Mouse (Mus musculus): Measurements from ENCODE around the gene Ccnk.
A peak's percentile ranks its signal among the peaks of the same experiment; 100 is the strongest.

Ccnk gene

DNA sequence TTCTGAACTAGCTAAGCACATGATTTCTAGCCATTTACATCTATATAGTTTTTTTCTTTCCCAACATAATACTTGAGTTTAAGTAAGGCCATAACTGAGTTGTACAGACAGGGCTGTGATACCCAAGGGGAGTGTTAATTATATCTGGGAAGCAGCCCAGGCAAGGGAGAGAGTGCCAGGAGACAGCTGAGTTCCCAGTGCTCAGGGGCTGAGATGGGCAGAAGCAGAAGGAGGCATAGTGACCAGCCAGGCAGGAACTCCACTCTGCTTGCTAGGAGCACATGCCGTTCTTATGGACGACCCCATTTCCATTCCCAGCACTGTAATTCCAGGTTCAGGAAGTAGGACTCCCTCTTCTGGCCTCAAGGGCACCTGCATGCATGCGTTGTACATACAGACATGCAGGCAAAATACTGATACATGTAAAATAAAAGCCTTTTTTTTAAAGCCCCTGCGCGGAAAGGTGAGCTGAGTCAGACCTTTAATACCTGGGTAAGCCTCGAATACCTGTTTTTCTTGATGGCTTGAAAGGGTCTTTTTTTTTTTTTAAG lies 8.2 kb downstream of the Ccnk start:
- no peak for DNase-seq

GRCm38 (mm10) chr12:108193878-108194277 lies 14.5 kb downstream of the Ccnk start:
- no peak for DNase-seq

- DNase-seq = no peak
These were observed 16.4 kb downstream of the Ccnk start for GRCm38 (mm10) chr12:108195761-108196160.

- no peak for DNase-seq
These were observed 19.1 kb downstream of the Ccnk start for GRCm38 (mm10) chr12:108198447-108198846.

DNA sequence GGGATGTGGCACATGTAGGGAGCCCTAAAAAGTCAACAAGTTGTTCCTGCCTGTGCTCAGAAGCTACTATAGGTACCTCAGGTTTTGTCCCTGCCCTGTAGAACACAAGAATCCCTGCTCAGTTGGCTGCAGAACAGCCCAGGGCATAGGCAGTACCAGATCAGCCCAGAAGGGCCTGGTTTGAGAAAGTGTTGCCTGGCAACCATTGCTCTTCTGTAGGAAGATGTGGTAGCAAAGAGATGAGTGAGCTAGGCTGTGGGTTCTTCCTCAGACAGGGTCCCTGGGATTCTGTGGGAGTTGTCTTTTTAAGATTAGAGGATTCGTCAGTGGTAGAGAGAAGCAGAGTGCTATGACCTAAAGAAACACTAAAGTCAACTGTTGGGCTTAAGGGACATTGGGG lies 20.7 kb downstream of the Ccnk start:
- DNase-seq = no peak

GRCm38 (mm10) chr12:108203895-108204294 lies 24.5 kb downstream of the Ccnk start:
- no peak for DNase-seq

GRCm38 (mm10) chr12:108204978-108205377 lies 25.6 kb downstream of the Ccnk start:
- DNase-seq = no peak

DNA sequence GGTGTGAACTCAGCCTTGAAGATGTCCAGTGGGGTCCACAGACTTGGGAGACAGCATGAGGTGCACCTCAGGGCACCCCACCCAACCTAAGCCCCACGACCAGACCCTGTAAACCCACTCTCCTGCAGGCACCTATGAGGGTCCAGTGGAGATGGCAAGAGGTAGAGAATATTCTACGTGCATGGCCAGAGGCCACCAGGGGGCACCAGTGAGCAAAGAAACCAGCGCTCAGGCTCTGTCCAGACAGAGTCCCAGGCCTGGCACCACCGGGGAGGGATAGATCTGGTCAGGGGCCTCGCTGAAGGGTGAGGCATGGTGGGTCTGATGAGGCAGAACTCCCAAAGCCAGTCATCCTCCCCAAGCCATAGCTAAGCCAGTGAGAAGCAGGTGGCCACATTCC lies 27.3 kb downstream of the Ccnk start:
- DNase-seq = peak; percentile 36 to 75

DNA sequence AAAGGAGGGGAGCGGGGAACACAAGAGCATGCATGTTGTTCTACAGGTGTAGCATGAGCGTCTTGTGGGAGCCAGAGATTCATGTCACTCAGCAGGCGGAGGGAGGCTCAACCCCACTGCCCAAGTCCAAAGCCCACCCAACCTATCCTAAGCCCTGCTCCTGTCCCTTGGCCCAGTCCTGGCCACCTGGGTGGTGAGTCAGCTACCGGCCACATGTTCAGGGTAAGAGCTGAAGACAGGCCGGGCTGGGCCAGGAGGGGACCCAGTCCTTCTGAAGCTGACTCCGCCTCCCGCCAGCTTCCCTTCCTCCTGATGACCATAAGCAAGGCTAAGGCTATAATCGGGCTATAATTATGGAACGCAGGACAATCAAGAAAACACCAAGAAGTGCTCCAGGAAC lies 28.8 kb downstream of the Ccnk start:
- no peak for DNase-seq

DNA sequence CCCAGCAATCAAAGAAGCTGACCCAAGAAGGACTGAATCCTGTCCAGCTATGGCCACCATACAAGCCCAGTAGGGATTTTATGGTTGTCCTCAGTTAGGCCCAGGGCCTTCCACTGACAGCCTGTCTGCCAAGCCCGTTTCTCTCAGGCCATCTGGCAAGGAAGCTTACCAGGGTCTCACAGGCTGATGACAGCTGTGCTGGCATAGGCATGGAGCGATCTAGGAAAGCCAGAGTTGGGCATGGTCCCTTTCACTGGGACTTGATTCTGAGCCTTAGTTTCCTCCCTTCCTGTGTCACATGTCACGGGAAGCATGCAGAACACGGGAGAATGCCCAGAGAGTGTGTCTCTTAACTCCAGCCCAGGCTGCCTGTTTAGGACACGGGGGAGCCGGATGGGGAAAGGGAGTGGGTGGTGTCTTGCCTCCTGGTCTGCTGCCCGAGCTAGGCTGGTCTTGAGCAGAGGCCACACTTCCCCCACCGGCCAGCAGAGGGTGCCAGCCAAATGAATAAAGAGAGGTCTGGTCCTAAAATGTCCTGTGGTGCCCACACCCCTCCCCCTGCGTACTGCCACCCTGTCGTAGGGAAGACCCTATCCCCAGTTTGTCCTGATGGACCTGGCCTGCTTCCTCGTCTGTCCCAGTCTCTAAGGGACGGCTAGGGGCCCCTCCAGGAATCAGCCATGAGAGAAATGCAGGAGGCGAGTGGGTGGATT lies 29.5 kb downstream of the Ccnk start:
- DNase-seq = peak; percentile 47 to 79

DNA sequence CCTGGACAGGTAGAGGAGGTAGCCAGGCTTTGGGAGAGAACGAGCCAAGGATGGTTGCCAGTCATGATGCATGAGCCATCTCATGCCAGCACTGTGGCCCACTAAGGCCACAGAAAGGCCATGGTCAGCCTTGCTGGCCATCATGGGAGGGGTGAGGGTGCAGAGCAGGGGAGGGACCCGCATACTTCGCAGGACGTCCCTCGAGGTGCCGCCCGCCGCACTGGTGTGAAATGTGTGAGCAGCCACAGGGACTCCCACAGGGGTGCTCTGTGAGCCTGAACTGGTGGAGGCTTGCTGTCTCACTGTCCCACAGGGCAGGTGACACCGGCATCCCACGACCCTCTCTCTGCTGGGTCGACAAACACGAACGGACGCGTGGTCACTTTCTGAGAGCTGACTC lies 31.2 kb downstream of the Ccnk start:
- DNase-seq = no peak

DNA sequence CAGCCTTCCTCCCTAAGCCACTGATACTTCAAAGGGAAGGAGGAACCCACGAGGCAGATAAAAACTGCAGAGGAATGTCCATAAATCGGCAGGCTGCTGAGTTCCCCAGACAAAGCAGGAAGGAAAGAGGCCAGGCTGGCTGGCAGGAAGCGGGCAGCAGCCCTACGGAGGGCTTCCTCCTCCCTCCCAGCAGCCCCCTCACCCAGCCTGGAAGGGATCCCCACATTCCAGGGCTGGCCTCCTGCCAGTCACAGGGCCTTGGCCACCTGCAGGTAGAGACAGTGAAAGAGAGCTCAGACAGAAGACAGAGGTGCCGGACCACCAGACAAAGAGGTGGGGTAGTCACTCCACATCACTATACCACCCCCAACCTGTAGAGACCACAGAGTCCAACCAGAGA lies 32.7 kb downstream of the Ccnk start:
- no peak for DNase-seq

- no peak for DNase-seq
These were observed 33.1 kb downstream of the Ccnk start for GRCm38 (mm10) chr12:108212476-108212875.

DNA sequence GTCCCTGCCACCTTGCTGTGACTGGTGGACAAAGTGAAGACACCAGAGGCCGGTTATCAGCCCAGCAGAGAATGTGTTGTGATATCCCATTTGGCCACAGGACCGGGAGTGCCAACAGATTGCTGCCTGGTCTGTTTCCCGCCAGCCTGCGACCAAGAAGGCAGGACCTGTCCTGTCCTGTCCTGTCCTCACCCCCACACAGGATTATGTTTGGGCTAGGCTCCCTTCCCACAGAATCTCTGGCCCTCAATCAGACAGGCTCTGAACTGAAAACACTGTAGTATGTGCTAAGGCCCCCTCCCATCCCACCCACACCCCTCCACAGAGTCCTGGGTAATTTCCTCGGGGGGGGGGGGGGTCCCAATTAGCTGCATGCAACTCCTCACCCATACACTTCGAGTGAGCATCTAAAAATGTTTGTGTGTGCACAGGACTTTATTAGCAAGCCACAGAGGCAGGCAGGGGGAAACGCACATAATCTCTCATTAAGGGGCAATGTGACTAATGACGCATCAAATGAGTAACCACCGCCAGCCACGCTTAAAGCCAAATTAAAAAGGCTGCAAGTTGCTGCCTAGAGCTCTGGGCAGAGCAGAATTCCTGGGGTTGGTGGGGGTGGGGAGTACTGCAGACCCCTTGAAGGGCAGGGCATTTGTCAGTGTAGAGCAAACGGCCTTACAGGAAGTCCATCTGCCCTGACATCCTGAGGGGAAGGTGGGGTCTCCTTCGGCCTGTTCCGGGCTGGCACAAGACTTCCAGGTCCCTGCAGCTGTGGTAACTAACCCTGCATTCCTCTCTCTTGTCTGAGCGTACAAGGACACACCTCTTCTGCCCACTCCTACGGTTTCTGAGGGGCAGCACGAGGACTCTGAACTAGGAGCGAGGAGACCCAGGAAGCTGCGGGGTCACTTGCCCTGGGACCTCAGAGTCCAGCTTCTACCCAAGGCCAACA lies 34.0 kb downstream of the Ccnk start:
- DNase-seq = no peak

GRCm38 (mm10) chr12:108215090-108215489 lies 35.7 kb downstream of the Ccnk start:
- no peak for DNase-seq

DNA sequence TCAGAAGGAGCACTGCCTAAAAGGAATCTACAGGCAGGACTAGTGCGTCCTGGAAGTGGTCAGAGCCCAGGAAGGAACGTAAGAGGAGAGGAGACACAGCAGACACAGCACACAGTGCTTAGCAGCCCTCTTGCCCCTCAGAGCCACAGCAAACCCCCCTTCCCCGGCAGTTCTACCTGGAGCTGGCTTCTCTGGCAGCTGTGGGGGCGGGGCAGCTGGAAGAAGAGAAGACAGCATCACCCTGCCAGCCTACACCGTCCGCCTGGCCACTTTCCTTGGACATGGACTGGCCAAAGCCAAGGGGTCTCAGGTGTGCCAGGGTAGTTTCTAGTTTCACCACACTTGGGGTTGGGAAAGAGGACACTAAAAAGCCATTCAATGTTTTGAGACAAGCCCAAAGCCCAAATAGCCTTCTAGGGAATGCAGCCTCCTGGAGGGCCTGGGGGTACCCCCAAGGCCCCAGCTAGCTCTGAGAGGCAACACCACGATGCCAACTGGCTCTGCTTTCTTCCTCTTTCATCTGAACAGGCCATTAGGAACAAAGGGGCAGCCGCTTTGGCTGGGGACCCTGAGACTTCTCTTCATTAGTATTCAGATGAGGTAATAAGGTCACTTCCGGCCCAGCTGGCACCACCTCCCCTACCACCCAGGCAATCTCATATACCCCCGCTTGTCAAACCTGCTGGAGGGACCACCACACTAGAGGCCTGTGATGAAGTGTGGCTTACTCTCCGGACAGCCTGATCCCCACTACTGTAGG lies 37.4 kb downstream of the Ccnk start:
- DNase-seq = no peak

GRCm38 (mm10) chr12:108217572-108217971 lies 38.2 kb downstream of the Ccnk start:
- DNase-seq = peak in 1 of 2 experiments; percentile 69

GRCm38 (mm10) chr12:108219163-108219562 lies 39.8 kb downstream of the Ccnk start:
- DNase-seq = no peak

GRCm38 (mm10) chr12:108219825-108220616 lies 40.6 kb downstream of the Ccnk start:
- DNase-seq = no peak

GRCm38 (mm10) chr12:108220621-108221020 lies 41.2 kb downstream of the Ccnk start:
- DNase-seq = peak in 1 of 2 experiments; percentile 48

- no peak for DNase-seq
These were observed 41.8 kb downstream of the Ccnk start for GRCm38 (mm10) chr12:108221206-108221605.

DNA sequence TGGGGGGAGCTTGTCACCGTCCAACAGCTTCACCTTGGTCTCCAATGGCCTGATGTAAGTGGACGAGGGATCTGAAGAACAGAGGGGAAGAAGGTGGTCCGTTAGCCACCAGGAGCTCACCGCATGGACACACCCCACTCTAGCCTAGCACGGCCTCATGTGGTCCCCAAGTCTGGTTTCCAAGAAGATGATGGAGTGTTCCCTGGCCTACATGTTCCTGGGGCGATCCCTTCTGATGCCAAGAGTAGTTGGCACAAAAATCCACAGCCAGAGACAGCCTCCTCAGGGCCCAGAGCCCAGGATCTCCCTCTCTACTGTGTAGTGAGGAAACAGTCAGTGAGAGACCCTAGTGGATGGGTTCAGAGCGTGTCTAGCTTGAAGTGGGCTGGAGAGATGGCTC lies 42.3 kb downstream of the Ccnk start:
- no peak for DNase-seq

Data from kidney, adult 8-10 months (tissue).